ENCODE assay signal across 18 mouse cellular contexts in the genomic region with DNA sequence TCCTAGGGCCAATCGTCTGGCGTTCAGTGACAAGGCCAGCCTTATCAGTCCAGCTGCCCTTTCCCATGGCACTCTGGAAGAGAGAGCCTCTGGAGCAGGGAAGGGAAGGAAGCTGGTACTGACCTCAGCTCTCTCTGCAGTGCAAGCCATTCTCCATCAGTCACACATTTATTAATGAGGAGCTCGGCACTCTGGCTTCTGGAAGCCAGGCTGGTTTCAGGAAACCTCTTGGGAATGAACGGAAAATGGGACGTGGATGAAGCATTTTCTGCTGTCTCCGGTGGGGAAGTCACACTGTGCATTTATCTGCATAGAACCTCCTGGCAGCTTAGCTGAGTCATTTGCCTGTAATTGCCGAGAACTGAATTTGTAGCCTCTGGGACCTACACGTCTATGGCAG. TPM values are rescaled to one million over a fixed set of nuclear protein-coding genes. Genes with fewer than 3 reads are reported as not detected.
DNase-seq lines count a peak whose midpoint lies in the region; ATAC-seq and TF ChIP-seq lines count a peak whose summit lies in the region.
"Had no signal": no experiment of that assay in that cellular context is flagged by ENCODE, and none has a peak within 500 bp of the region (broad histone marks: within the 10 kb centered on the region; RNA-seq: fewer than 3 reads in every experiment).

No protein-coding gene starts in this region.

- intact Hi-C loops in heart, adult 2 months (cut with DNase I): no loop called here

- no peak overlapping the region for H3K27ac ChIP-seq in kidney, embryonic 14.5 days (ENCODE audit: low read depth, low read length)
- peak overlapping the region; percentile 15; the same call in 1 of the 2 replicates for H3K27ac ChIP-seq in liver, embryonic 11.5 days (ENCODE audit: low read depth, low read length)
- no peak overlapping the region for H3K27ac ChIP-seq in heart, adult 2 months
- H3K27ac ChIP-seq: embryonic facial prominence, embryonic 15.5 days; heart, embryonic 15.5 days; limb, embryonic 13.5 days had no signal

- WGBS in kidney, embryonic 14.5 days: 69% methylated on average over 8 of the region's 8 CpGs
- 48% methylated on average over 8 of the region's 8 CpGs for WGBS in liver, embryonic 11.5 days
- 26% methylated on average over 8 of the region's 8 CpGs for WGBS in heart, adult 2 months

- no peaks in the 10 kb centered on the region for H3K27me3 ChIP-seq in kidney, embryonic 14.5 days (ENCODE audit: control insufficient read depth, insufficient read depth, low read length)
- H3K27me3 ChIP-seq in liver, embryonic 11.5 days (replicated peaks; ENCODE audit: control insufficient read depth, insufficient read depth, low read length): no peaks in the 10 kb centered on the region
- H3K27me3 ChIP-seq in heart, adult 2 months (ENCODE audit: control insufficient read depth, insufficient read depth, low read length): no peaks in the 10 kb centered on the region
- H3K27me3 ChIP-seq: embryonic facial prominence, embryonic 15.5 days; heart, embryonic 15.5 days; limb, embryonic 13.5 days had no signal

- ATAC-seq in kidney, embryonic 14.5 days (ENCODE audit: low FRiP score, low TSS enrichment): no peak
- peak; percentile 50; the same call in 1 of the 2 replicates for ATAC-seq in liver, embryonic 11.5 days (replicated peaks; ENCODE audit: low FRiP score)
- ATAC-seq: activated CD4-positive, CD25-positive, alpha-beta regulatory T cell, adult 4 months; forebrain, embryonic 14.5 days had no signal

- no peak for TF ChIP-seq POLR2A in heart, adult 2 months (IDR thresholded peaks at IDR 0.05; ENCODE audit: insufficient read depth, low read depth, low read length)

- TF ChIP-seq EP300 in heart, adult 2 months (IDR thresholded peaks at IDR 0.05; ENCODE audit: insufficient read depth, low read depth, low read length): no peak

- no peak overlapping the region for H3K4me2 ChIP-seq in kidney, embryonic 14.5 days (replicated peaks; ENCODE audit: low read depth, low read length)
- H3K4me2 ChIP-seq in liver, embryonic 11.5 days: no peak overlapping the region
- H3K4me2 ChIP-seq: embryonic facial prominence, embryonic 15.5 days; heart, embryonic 15.5 days; limb, embryonic 13.5 days had no signal

- no peaks in the 10 kb centered on the region for H3K9me3 ChIP-seq in kidney, embryonic 14.5 days (ENCODE audit: control insufficient read depth, low read length)
- H3K9me3 ChIP-seq in liver, embryonic 11.5 days (ENCODE audit: control insufficient read depth, low read length): no peaks in the 10 kb centered on the region
- H3K9me3 ChIP-seq: embryonic facial prominence, embryonic 15.5 days; heart, embryonic 15.5 days; limb, embryonic 13.5 days had no signal

- H3K36me3 ChIP-seq in kidney, embryonic 14.5 days (ENCODE audit: control insufficient read depth, insufficient read depth, low read length): no peaks in the 10 kb centered on the region
- H3K36me3 ChIP-seq in liver, embryonic 11.5 days (ENCODE audit: control insufficient read depth, insufficient read depth, low read length): no peaks in the 10 kb centered on the region
- no peaks in the 10 kb centered on the region for H3K36me3 ChIP-seq in heart, adult 2 months (ENCODE audit: control insufficient read depth, insufficient read depth, low read length)
- H3K36me3 ChIP-seq: embryonic facial prominence, embryonic 15.5 days; heart, embryonic 15.5 days; limb, embryonic 13.5 days had no signal

- DNase-seq in kidney, adult 11 months: peak; percentile 19
- peak; percentile 22 for DNase-seq in MN1 (ENCODE audit: low spot score)
- peak; percentile 30 to 52 for DNase-seq in adrenal gland, postnatal 36 days
- no peak for DNase-seq in liver, embryonic 11.5 days (ENCODE audit: low spot score)
- no peak for DNase-seq in heart, adult 2 months
- no peak for DNase-seq in embryo, embryonic 10 days (ENCODE audit: low spot score)
- no peak for DNase-seq in cerebellum, adult 9-11 months
- DNase-seq: gastrocnemius, postnatal 10 days; layer of hippocampus, postnatal 36 days; lung, postnatal 36 days; right cerebral cortex, postnatal 25 days had no signal

- H3K4me1 ChIP-seq in kidney, embryonic 14.5 days (ENCODE audit: control insufficient read depth, insufficient read depth, low read length): no peaks in the 10 kb centered on the region
- H3K4me1 ChIP-seq in liver, embryonic 11.5 days (replicated peaks; ENCODE audit: control insufficient read depth, insufficient read depth, low read length): peaks cover 13% of the 10 kb centered on the region
- H3K4me1 ChIP-seq in heart, adult 2 months (ENCODE audit: control insufficient read depth, insufficient read depth, low read length): no peaks in the 10 kb centered on the region

- H3K4me3 ChIP-seq in kidney, embryonic 14.5 days (ENCODE audit: low read length): no peak overlapping the region
- H3K4me3 ChIP-seq in liver, embryonic 11.5 days (ENCODE audit: low read depth, low read length): no peak overlapping the region
- H3K4me3 ChIP-seq in heart, adult 2 months: no peak overlapping the region
- H3K4me3 ChIP-seq: embryonic facial prominence, embryonic 15.5 days; heart, embryonic 15.5 days; limb, embryonic 13.5 days had no signal

- no peak for TF ChIP-seq CTCF in heart, adult 2 months (IDR thresholded peaks at IDR 0.05)

- no peak overlapping the region for H3K9ac ChIP-seq in kidney, embryonic 14.5 days (ENCODE audit: low read depth, low read length)
- H3K9ac ChIP-seq in liver, embryonic 11.5 days (ENCODE audit: low read depth, low read length): no peak overlapping the region
- no peak overlapping the region for H3K9ac ChIP-seq in heart, adult 2 months (ENCODE audit: low read depth, low read length)
- H3K9ac ChIP-seq: embryonic facial prominence, embryonic 15.5 days; heart, embryonic 15.5 days; limb, embryonic 13.5 days had no signal

- no peaks in the 10 kb centered on the region for H3K79me2 ChIP-seq in heart, adult 2 months (replicated peaks; ENCODE audit: control insufficient read depth, insufficient read depth, low read length)

RNA-seq across cellular contexts. Expression of a gene that starts 29.8 kb away (rescaled TPM):
- polyA plus RNA-seq in kidney, embryonic 14.5 days (2014; fragmentation: Nextera tagmentation; extraction: Ambion mirVana): 5.9 and 13.2 TPM in 2 replicates
- total RNA-seq in adrenal gland, postnatal 36 days (2021): 1 to 10 TPM; 5.0 to 7.1 TPM
- polyA plus RNA-seq in liver, embryonic 11.5 days (2014; fragmentation: Nextera tagmentation; extraction: Ambion mirVana): 11.1 and 12.2 TPM in 2 replicates
- 10 to 100 TPM; 16.7 to 18.4 TPM for total RNA-seq in heart, adult 2 months (2021)
- 12.1 and 25.0 TPM in 2 replicates for polyA plus RNA-seq in heart, adult 2 months (2012; rRNA removed)
- total RNA-seq: neutrophil, adult 5-6 weeks had no signal

Comparison
In these comparisons a context has a peak if more than half of its experiments do, and no peak if none do; other contexts are left out.
1. DNase-seq: peak in kidney, adult 11 months (single experiment), MN1 (single experiment) and adrenal gland, postnatal 36 days (2 of 2); none in liver, embryonic 11.5 days (single experiment), heart, adult 2 months (0 of 2), embryo, embryonic 10 days (single experiment) and cerebellum, adult 9-11 months (single experiment).